Mouse (Mus musculus): ENCODE data around the gene Myo18a. TPM values are rescaled to one million over a fixed set of nuclear protein-coding genes. Genes with fewer than 3 reads are reported as not detected.

Gene Myo18a
- polyA plus RNA-seq, 1 experiment from 2014 or later, result 166 TPM

GRCm38 (mm10) chr11:77769496-77769895 lies 6.5 kb downstream of the Myo18a start:
- CTCF ChIA-PET, result no interaction called here
- ATAC-seq (no peak), DNase-seq (ENCODE audit: low read depth, low spot score) (no peak)
- no peak for TF ChIP-seq CTCF (IDR thresholded peaks at IDR 0.05)
- POLR2A ChIA-PET, result no interaction called here
- in situ Hi-C loops (cut with MboI; ENCODE audit: low pct_unique_long_range_greater_than_20kb), result no loop called here
- no peaks in the 10 kb centered on the region for H3K27me3 ChIP-seq

GRCm38 (mm10) chr11:77770346-77770745 lies 7.3 kb downstream of the Myo18a start:
- no peak for ATAC-seq
- CTCF ChIA-PET, result interaction anchor here (1.1 kb wide), 1 partner anchor 13 kb away, joined by 7 read pairs; no protein-coding TSS in a partner anchor
- DNase-seq (ENCODE audit: low read depth, low spot score), result no peak
- no peaks in the 10 kb centered on the region for H3K27me3 ChIP-seq
- POLR2A ChIA-PET, result interaction anchor here (0.7 kb wide), 1 partner anchor 12 kb away, joined by 3 read pairs; no protein-coding TSS in a partner anchor
- in situ Hi-C loops (cut with MboI; ENCODE audit: low pct_unique_long_range_greater_than_20kb), result no loop called here
- TF ChIP-seq CTCF (IDR thresholded peaks at IDR 0.05), result no peak

GRCm38 (mm10) chr11:77771879-77772713 lies 9.1 kb downstream of the Myo18a start:
- CTCF ChIA-PET, result interaction anchor here (1.3 to 3.8 kb wide), 4 partner anchors 9 to 35 kb away, joined by 3 to 25 read pairs (median 14); partner anchors contain the start of gene Myo18a
- POLR2A ChIA-PET, result interaction anchor here (0.6 to 1.5 kb wide), 4 partner anchors 9 to 230 kb away, joined by 3 to 7 read pairs (median 4); partner anchors contain the start of gene Myo18a
- H3K27me3 ChIP-seq, result no peaks in the 10 kb centered on the region
- peak; percentile 92 for ATAC-seq
- in situ Hi-C loops (cut with MboI; ENCODE audit: low pct_unique_long_range_greater_than_20kb), result no loop called here
- no peak for TF ChIP-seq CTCF (IDR thresholded peaks at IDR 0.05)
- DNase-seq (ENCODE audit: low read depth, low spot score), result peak; percentile 86

- ATAC-seq (no peak), DNase-seq (ENCODE audit: low read depth, low spot score) (no peak)
- CTCF ChIA-PET, result no interaction called here
- no peak for TF ChIP-seq CTCF (IDR thresholded peaks at IDR 0.05)
- H3K27me3 ChIP-seq, result no peaks in the 10 kb centered on the region
- in situ Hi-C loops (cut with MboI; ENCODE audit: low pct_unique_long_range_greater_than_20kb), result no loop called here
- POLR2A ChIA-PET, result interaction anchor here (0.8 kb wide), 1 partner anchor 12 kb away, joined by 3 read pairs; no protein-coding TSS in a partner anchor
Observed at GRCm38 (mm10) chr11:77775701-77776400, 12.8 kb downstream of the Myo18a start.

GRCm38 (mm10) chr11:77777436-77777835 lies 14.4 kb downstream of the Myo18a start:
- ChIA-PET POLR2A (no interaction called here), CTCF (no interaction called here)
- no peak for ATAC-seq

GRCm38 (mm10) chr11:77777937-77778336 lies 14.9 kb downstream of the Myo18a start:
- ATAC-seq (no peak), DNase-seq (ENCODE audit: low read depth, low spot score) (no peak)
- POLR2A ChIA-PET, result interaction anchor here (0.7 to 1.1 kb wide), 2 partner anchors 14 to 132 kb away, joined by 3 read pairs; no protein-coding TSS in a partner anchor
- no peak for TF ChIP-seq CTCF (IDR thresholded peaks at IDR 0.05)
- in situ Hi-C loops (cut with MboI; ENCODE audit: low pct_unique_long_range_greater_than_20kb), result no loop called here
- no peaks in the 10 kb centered on the region for H3K27me3 ChIP-seq
- CTCF ChIA-PET, result interaction anchor here (0.8 to 1.3 kb wide), 2 partner anchors 9 to 11 kb away, joined by 4 read pairs; no protein-coding TSS in a partner anchor

More at GRCm38 (mm10) chr11:77777436-77777835, 14.4 kb downstream of the Myo18a start:
- TF ChIP-seq CTCF (IDR thresholded peaks at IDR 0.05), result no peak
- no peak for DNase-seq (ENCODE audit: low read depth, low spot score)
- no peaks in the 10 kb centered on the region for H3K27me3 ChIP-seq
- in situ Hi-C loops (cut with MboI; ENCODE audit: low pct_unique_long_range_greater_than_20kb), result no loop called here

- CTCF ChIA-PET, result interaction anchor here (1.3 kb wide), 1 partner anchor 11 kb away, joined by 4 read pairs; no protein-coding TSS in a partner anchor
Observed at GRCm38 (mm10) chr11:77779240-77779639, 16.2 kb downstream of the Myo18a start.

GRCm38 (mm10) chr11:77781088-77781487 lies 18.0 kb downstream of the Myo18a start:
- POLR2A ChIA-PET, result interaction anchor here (0.5 to 1.3 kb wide), 4 partner anchors 9 to 95 kb away, joined by 3 to 4 read pairs (median 3); partner anchors contain the start of gene Nufip2
- CTCF ChIA-PET, result interaction anchor here (0.8 to 5.1 kb wide), 4 partner anchors 9 to 46 kb away, joined by 3 to 28 read pairs (median 4); partner anchors contain the start of gene Myo18a
- no peaks in the 10 kb centered on the region for H3K27me3 ChIP-seq
- in situ Hi-C loops (cut with MboI; ENCODE audit: low pct_unique_long_range_greater_than_20kb), result no loop called here
- no peak for TF ChIP-seq CTCF (IDR thresholded peaks at IDR 0.05)
- ATAC-seq, result no peak
- DNase-seq (ENCODE audit: low read depth, low spot score), result no peak

More at GRCm38 (mm10) chr11:77779240-77779639, 16.2 kb downstream of the Myo18a start:
- no peak for ATAC-seq
- H3K27me3 ChIP-seq, result no peaks in the 10 kb centered on the region
- DNase-seq (ENCODE audit: low read depth, low spot score), result no peak
- POLR2A ChIA-PET, result interaction anchor here (0.6 kb wide), 1 partner anchor 386 kb away, joined by 3 read pairs; no protein-coding TSS in a partner anchor
- in situ Hi-C loops (cut with MboI; ENCODE audit: low pct_unique_long_range_greater_than_20kb), result no loop called here
- TF ChIP-seq CTCF (IDR thresholded peaks at IDR 0.05), result no peak

GRCm38 (mm10) chr11:77782104-77782815 lies 19.2 kb downstream of the Myo18a start:
- TF ChIP-seq CTCF (IDR thresholded peaks at IDR 0.05), result no peak
- ATAC-seq (no peak), DNase-seq (ENCODE audit: low read depth, low spot score) (no peak)
- in situ Hi-C loops (cut with MboI; ENCODE audit: low pct_unique_long_range_greater_than_20kb), result no loop called here
- H3K27me3 ChIP-seq, result no peaks in the 10 kb centered on the region
- ChIA-PET POLR2A (interaction anchor here (0.6 to 1.3 kb wide), 3 partner anchors 10 to 1257 kb away, joined by 3 read pairs; no protein-coding TSS in a partner anchor), CTCF (interaction anchor here (1.6 to 5.1 kb wide), 7 partner anchors 9 to 45 kb away, joined by 5 to 28 read pairs (median 9); partner anchors contain the start of gene Myo18a)
